Mouse (Mus musculus): ENCODE measurements around the gene Babam2. TPM values are rescaled to one million over a fixed set of nuclear protein-coding genes. Genes with fewer than 3 reads are reported as not detected.

The Babam2 gene
- total RNA-seq, 4 experiments from 2014 or later = 43.3 to 54.7 (median 48.8) TPM

DNA sequence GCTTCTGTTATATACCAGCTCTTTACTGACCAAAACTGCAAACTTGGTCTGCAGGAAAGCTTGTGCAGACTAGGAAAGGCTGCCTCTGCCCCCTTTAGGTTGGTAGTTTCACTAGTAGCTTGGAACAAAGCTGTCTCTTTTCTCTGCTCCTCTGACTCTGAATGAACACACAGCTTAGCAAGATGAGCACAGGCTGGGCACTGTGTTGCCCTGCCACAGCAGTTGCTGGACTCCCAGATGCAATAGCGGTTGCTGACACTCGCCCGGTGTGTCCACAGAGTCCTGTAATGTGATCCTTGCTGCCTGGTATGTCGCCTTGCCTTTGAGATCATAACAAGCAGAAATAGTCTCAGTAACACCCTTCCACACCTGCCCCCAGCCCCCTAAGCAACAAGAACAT is 373.8 kb downstream of the Babam2 start:
- DNase-seq (ENCODE audit: low spot score in 2 of 2) = no peak

DNA sequence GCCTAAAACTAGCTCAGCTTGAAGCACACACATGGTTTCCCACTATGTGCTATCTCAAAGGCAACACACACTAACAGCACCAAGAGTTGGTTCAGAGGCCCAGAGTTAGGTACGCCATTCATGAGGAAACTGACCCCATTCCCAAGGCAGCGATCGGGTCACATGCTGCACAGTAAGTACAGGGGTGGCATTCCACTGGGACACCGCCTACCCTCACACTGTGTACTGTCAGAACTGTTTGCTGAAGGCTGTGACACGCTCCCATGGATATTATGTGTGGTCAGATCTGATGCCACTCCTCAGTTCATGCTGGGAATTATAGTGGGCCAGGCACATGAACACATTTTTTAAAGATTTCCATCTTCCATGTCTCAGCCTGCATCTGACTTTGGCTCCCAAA is 374.3 kb downstream of the Babam2 start:
- DNase-seq (ENCODE audit: low spot score in 2 of 2) = no peak

DNA sequence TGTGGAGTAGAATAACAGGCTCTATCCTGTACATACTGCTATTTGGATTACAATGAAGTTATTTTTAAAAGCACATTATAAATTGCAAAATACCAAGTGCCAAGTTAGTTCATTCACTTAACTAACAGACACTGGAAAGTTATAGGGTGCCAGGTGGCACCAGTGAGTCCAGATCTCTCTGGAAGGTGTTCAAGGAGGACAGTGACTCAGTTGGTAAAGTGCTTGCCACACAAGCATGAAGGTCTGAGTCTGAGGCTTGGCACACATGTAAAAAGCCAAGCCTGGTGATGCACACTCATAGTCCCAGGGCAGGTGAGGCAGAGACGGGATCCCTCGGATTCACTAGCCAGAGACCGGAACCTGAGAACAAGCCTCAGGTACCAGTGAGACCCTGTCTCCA is 375.4 kb downstream of the Babam2 start:
- no peak for DNase-seq (ENCODE audit: low spot score in 2 of 2)

DNA sequence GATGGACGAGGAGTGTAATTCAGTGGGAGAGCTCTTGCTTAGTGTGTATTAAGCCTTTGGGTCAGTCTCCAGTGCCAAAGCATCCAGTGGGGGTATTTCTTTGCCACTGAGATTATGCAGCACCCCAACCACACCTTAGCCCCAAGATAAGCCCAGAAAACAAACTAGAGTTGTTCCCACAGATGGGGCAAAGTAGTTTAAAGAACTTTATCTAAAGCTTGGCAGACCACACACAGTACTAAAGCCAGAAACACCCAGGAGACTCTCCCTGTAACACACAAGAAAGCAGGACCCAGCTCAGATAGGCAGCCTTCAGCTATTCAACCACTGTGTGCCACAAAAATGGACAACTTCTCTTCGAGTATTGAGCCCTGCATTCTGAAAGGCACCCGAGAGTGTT is 376.6 kb downstream of the Babam2 start:
- no peak for DNase-seq (ENCODE audit: low spot score in 2 of 2)

DNA sequence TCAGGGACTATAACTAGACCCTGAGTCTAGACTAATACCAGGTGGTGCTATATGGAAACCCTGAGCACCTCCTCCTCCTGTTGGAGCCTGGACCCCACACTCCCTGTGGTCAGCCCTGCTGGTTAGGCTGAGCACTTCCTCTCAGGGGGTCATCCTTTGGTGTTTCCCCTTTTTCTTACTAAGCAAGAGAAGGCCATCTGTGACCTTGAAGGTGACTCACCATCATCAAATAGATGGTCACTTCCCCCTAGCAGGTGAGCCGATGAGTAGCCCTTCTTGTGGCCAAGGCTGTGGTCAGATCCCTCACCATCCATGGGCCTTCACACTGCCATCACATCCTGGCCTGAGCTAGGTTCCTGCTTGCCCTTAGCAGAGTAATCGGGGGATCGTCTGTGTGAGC is 379.7 kb downstream of the Babam2 start:
- no peak for DNase-seq (ENCODE audit: low spot score in 2 of 2)

DNA sequence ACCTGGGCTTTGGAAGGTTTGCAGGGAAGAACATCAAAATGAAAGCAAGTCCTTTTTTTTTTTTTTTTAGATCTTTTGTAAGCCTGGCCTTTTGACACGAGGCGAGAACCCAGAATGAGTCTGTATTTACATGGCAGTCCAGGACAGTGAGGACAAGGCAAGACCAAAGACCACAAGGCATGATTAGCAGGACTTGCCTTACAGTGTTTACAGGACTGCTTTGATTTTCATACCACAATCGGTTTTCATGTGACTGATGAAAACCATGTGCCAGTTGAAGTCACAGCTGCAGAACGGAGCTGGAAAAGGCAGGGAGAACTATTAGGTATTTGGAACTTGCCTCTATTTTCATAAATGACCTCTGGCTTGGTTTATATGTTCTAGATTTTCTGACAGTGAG is 381.5 kb downstream of the Babam2 start:
- no peak for DNase-seq (ENCODE audit: low spot score in 2 of 2)

DNA sequence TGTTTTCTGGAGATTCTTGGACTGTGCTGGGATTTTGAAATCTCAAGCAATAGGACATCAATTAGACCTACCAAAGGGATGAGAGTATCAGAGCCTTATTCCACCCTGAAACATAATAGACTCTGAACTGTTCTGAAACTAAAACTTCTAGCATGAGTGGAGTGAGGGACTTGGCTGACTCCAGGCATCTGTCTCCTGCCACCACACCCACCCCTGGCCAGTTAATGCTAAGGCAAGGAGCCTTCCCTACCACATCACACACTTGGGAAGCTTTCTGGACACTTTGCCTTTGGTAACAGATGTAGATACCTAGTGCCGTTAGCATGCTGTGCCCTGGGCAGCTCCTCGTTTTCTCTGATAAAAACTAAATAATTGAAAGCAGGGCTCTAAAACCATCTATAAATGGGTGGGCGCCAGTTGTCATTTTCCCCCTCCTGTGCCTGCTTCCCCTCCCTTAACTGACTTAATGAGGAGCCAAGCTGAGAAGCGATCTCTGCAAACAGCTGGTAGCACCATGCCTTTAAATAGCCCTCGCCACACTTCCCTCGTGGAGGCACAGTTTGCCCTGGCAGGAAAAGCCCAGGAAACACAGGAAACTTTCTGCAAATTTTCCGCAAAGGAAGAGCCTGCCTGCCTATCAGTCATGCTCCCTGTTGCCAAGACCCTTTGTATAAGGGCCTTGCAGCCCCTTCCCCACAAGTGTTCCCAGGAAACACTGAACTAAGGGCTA is 383.2 kb downstream of the Babam2 start:
- no peak for DNase-seq (ENCODE audit: low spot score in 2 of 2)

DNA sequence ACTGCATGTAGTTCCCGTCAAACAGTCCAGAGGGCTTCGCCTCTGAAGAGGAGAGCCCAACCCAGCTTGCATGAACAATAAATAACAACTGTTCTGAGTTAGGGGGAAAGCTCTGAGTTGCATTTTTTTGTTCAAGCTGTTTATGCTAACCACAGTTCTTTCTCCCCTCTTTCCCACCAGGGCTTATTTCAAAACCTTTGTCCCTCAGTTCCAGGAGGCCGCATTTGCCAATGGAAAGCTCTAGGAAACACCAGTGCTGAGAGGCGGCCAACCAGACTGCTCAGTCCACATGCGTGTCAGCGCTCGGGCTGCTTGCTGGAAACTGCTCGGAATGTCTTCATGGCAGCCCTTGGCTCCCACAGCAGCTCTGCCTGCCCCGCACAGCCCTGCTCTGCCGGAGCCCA is 386.9 kb downstream of the Babam2 start:
- DNase-seq (ENCODE audit: low spot score in 2 of 2) = no peak

DNA sequence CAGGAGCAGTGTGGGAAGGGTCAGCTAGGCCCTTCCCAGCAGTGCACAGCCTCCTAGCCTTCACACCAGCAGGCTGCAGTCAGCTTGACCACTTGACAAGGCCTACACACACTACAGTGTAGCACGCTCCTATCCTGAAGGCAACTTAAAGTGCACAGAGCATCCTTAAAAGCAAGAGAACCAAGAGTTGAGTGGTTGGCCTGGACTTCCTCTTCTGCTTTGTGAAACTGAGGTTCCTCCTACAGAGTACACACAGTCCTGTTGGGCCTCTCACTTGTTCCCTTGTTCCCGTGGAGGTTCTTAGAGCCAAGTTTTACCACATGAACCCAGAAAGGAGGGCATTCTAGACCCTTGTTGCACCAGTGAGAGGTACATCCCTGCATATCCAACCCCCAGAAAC is 388.1 kb downstream of the Babam2 start:
- no peak for DNase-seq (ENCODE audit: low spot score in 2 of 2)

DNA sequence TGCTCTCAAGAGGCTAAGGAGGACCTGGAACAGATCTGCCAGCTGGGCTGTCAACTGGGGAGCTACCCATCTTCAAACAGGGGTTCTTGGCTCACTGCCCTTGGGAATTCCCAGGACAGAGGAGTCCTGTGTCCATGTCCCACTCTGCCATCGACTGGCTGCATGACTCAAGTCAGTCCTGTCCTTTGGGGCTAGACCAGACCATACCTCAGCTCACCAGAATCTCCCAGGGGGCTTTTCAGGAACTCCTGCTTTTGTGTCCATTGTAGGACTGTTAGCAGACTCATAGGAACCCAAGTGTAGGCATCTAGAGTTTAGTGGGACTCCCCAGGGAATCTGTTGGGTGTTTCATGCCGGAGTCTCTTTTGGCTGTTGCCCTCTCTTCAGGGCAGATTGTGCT is 388.5 kb downstream of the Babam2 start:
- DNase-seq (ENCODE audit: low spot score in 2 of 2) = no peak

DNA sequence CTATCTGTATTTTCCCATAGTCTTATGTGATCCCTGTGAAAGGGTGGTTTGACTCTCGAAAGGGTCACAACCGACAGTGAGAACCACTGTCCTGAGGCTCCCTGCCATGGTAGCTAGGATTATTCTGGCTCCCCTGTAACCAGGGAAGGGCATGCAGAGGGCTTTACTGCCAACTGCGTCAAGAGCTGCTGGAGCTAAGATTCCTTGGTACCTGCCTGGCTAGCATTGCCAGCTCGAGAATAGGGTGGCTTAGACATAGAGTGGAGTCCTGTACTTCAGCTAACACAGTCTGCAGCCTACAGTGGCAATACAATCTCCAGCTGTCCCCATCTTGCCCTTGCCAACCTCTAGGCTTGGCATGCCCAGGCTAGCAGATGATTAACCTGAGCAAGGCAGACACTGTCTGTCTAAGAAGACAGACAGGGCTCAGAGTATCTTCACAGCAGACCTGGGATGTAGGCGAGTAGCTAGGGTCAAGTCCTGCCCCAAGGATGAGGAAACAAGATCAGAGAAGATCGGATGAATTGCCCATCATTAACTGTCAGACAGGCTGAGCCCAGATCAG is 389.1 kb downstream of the Babam2 start:
- DNase-seq (ENCODE audit: low spot score in 2 of 2) = no peak

DNA sequence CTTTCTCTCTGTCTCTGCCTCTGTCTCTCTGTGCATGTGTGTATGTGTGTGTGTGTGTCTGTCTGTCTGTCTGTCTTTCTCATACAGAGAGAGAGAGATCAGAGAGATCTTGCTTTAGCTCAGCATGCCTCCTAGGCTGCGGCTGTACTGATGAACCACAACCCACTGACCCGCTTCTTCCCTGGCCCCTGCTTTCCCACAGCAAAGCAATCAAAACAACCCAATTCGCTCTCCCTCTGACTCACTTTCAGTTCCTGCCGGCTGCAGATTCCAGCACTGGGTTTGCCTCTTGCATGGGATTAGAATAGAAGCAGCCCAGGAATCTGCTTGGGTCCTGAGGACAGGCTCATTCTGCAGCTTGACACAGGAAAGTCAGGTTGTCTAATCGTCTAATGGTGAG is 392.0 kb downstream of the Babam2 start:
- no peak for DNase-seq (ENCODE audit: low spot score in 2 of 2)

DNA sequence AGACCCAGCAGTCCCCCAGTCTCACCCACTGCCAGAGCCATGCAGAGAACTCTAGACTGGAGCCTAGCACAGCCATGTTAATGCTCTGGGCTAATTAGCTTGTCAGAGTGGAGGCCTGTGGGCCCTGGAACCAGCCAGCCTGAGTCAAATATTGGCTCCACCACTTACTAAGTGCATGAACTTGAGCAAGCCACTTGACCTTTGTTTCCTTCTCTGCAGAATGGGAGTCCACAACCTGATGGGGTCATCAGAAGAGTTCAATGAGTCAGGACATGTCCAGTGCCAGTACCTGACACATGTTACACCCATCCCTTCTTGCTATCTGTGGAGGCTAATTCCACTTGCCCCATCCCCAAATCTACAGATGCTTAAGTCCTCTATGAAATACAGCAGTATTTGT is 394.8 kb downstream of the Babam2 start:
- DNase-seq (ENCODE audit: low spot score in 2 of 2) = no peak

DNA sequence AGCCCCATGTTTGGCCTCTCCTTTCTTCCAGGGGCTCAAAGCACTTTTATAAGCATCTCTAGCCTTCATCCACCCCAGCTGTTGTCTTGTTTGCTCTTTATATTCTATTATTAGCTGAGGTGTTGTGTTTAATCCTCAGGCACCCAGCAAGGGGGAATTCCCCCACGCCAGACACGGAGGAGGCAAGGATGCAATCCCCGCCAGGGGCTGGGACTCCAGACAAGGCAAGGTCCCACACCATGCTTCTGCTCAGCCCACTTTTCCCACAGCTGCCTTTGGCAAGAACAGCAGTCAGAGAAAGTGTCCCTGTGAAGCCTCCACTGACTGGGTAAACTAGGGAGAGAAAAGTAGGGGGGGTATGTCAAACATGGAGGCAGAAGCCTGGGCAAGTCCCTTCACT is 401.2 kb downstream of the Babam2 start:
- no peak for DNase-seq (ENCODE audit: low spot score in 2 of 2)

DNA sequence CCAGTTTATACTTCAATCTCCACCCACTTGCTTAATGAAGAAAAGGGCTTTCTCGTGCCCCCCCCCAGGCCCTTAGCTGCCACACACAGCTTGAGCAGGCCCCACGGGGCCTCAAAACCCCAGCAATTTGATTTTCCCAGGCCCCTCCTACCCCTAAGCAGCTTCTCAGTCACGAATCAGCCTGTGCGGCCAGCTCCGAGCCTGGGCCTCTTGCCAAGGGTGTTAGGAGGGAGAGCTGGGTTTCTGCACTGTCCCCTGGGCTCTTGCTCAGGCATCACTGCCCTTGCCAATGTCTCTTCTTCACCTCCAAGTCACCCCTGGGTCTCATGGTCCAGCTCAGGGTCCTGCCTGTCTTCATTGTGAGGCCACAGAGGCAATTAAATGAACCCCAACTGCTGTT is 405.0 kb downstream of the Babam2 start:
- DNase-seq (ENCODE audit: low spot score in 2 of 2) = no peak

DNA sequence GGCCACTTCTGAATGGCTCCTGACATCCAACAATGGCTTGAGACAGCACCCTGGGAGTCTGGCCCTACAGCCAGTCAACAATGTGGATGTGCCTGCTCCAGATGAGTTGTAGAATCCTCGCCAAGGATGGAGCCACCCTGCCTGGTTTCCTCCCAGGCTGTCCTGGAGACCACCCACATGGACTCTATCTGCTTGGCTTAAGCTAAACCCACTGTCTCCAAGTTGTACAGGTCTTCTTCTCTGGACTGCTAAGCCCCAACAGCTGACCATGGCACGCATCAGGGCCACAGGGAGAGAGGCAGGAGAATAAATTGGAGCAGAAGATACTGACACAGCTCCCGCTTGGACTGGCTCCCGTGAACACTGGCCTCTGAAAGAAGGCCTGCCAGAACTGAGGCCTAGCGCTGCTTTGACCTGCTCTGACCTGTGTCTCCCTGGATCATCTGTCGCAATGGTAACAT is 405.5 kb downstream of the Babam2 start:
- DNase-seq (ENCODE audit: low spot score in 2 of 2) = no peak

DNA sequence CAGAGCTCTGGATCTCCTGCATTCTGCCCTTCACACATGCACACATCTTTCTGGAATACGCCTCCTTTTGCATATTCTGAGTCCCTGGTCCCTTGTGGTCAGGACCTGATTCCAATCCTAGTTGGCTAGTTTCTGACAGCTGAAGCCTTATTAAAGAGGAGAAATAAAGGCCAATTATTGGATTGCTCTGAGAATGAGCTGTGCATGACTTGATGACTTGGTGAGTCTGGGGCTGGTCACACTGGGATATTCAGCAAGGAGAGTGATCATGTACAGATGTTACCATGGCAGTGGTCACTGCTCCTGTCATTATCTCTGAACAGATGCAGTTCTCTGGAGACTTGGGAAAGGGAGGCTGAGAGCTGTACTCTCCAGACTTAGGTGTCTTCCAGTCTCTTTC is 406.1 kb downstream of the Babam2 start:
- no peak for DNase-seq (ENCODE audit: low spot score in 2 of 2)

DNA sequence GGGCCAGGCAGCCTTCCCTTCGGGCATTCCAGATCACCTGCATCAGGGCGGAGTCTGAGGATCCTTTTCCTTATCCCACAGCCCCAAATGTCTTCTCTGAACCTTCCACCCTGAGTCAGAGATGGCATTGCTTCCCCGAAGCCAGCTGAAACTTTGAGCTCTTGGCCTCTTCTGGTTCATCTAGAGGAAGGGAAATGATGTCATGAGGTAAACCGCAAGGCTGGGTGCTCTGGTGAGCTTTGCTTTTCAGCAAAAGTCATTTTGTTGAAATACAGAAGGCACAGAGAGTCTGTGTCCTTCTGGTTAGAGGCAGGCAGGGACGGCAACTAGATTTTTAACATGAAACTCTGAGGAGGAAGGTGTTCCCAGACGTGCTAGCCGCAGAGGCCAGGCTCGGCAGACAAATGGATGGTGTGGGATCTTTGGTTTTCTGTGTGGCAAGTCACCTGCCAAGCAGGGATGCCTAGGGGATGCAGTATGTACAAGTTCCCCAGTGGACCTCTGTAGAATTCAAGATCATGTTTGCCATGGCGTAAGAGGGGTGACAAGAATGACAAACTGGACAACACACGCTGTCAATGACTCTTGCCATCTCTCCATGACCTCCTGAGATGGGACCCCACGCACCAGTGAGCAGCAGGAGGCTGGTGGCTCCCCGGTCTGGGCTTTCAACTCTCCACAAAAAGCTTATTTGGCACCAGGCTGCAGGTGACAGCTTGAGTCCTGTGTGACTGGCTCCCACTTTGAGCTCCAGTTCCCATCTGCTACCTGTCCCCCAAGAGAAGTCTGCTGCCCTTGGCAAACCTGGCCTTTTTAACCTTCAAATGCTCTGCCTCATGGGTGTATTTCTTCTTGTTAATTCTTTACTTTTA is 406.9 kb downstream of the Babam2 start:
- no peak for DNase-seq (ENCODE audit: low spot score in 2 of 2)

DNA sequence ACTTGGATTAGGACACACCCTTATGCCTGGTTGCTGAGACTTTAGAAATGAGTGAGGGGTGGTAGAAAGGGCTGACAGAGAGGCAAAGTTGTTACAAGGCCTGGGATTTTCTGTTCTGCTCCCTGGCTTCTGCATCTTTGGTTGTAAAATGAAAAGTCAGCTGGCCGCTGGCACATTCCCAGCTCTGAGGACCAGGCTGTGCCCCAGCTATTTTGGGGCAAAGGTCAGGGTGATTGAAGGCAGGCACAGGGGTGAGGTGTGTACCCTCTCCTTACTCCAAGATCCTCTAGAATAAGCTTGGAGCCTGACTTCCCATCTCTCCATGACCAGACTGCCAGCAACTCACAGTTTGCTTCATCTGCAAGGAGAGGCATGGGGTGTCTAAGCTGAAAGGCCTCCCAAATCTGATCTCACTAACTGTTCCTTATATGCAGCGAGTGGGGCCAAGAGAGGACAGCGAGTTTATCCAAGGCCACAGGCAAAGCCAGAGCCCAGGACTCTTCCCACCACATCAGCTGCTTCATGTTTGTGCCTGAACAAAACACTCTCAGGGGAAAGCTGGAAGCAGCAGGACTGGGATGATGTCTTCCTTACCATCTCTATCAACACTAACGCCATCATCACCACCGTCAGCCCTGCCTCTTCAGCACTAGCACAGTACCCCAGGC is 409.1 kb downstream of the Babam2 start:
- no peak for DNase-seq (ENCODE audit: low spot score in 2 of 2)

DNA sequence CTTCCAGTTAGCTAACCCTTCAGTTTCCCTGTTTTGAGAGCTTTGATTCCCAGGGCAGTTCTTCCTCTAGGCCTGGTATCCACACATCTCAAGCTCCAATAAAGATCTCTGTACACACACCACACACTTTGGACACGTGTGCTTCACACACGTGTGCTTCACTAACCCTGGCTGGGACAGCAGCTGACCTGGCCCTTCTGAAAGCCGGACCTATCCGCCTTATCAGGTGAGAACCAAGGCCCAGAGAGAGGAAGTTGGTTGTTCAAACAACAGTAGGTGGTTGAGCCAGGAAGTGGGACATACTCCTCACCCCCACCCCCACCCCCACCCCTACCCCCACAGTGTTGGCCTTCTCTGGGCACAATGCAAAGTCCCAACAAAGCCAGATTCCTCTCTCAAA is 413.2 kb downstream of the Babam2 start:
- DNase-seq (ENCODE audit: low spot score in 2 of 2) = no peak

DNA sequence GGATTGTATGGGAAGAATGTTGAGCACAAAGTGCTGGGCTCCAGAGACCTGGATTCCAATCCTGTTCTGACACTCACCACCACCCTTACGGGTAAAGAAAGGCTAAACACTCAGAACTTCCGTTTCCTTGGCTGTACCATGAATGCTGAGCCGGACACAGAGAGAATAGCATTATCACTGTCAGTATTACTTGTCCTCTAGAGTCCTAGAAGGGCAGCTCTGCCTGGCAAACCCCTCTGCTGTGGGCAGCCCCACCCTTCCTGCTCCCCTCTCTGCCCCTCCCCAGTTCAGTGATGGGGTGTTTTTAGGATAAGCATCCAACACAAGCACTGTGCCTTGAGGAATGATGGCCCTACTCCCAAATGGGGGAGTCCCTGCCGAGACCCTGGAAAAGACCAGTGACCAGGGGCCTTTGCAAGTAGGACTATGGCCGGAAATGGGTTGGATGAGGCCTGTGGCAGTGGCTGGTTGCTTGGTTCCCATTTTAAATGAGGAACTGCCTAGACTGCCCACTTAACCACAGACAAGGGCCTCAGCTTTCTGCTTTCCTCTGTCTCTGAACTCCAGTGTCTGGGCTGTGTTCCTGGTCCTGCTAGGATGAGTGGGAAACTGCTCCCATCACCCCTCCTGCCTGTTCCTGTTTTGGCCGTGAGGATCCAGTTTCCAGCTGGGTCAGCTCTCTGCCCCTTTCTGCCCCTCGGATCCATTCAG is 414.9 kb downstream of the Babam2 start:
- DNase-seq (ENCODE audit: low spot score in 2 of 2) = no peak

Data from left cerebral cortex, adult 8-10 months (tissue).